In genomic region chr16:23164443-23164842, GRCm38 (mm10) we compare ENCODE assay signal across 18 mouse cellular contexts. TPM values are rescaled to one million over a fixed set of nuclear protein-coding genes. Genes with fewer than 3 reads are reported as not detected.
DNase-seq lines count a peak whose midpoint lies in the region; ATAC-seq and TF ChIP-seq lines count a peak whose summit lies in the region.
"Had no signal": no experiment of that assay in that cellular context is flagged by ENCODE, and none has a peak within 500 bp of the region (broad histone marks: within the 10 kb centered on the region; RNA-seq: fewer than 3 reads in every experiment).

No protein-coding gene starts in this region.

- DNase-seq in heart, adult 18-20 months, result peak; percentile 32 to 69
- no peak for DNase-seq in heart, postnatal 14 days
- peak; percentile 38 for DNase-seq in lung, postnatal 10 days
- DNase-seq in lung, adult 2 months, result no peak
- DNase-seq in heart, postnatal 0 days (ENCODE audit: low spot score), result peak; percentile 50
- no peak for DNase-seq in right cerebral cortex, adult 2 months (ENCODE audit: low spot score in 2 of 2)
- DNase-seq in T-cell, adult 2 months (ENCODE audit: low spot score), result no peak
- DNase-seq: cerebellum, adult 9-11 months; liver, embryonic 13.5 days; right cerebral cortex, postnatal 4 days; thymus, postnatal 14 days had no signal

- no peaks in the 10 kb centered on the region for H3K9me3 ChIP-seq in heart, postnatal 0 days (replicated peaks; ENCODE audit: control insufficient read depth, low read length)
- H3K9me3 ChIP-seq: embryonic facial prominence, embryonic 13.5 days; forebrain, embryonic 12.5 days; hindbrain, embryonic 13.5 days; liver, embryonic 13.5 days had no signal

- no peaks in the 10 kb centered on the region for H3K27me3 ChIP-seq in heart, postnatal 0 days (ENCODE audit: control insufficient read depth, insufficient read depth, low read length)
- H3K27me3 ChIP-seq in small intestine, adult 2 months (ENCODE audit: control insufficient read depth, insufficient read depth, low read length), result no peaks in the 10 kb centered on the region; the same call in 1 of the 2 replicates
- H3K27me3 ChIP-seq: embryonic facial prominence, embryonic 13.5 days; forebrain, embryonic 12.5 days; hindbrain, embryonic 13.5 days; liver, embryonic 13.5 days had no signal

- no peak overlapping the region for H3K4me3 ChIP-seq in lung, adult 2 months (replicated peaks; ENCODE audit: extremely low read depth, low read depth, low read length)
- H3K4me3 ChIP-seq in heart, postnatal 0 days (ENCODE audit: low read depth, low read length), result no peak overlapping the region
- no peak overlapping the region for H3K4me3 ChIP-seq in small intestine, adult 2 months (ENCODE audit: low read depth, low read length)
- H3K4me3 ChIP-seq: embryonic facial prominence, embryonic 13.5 days; forebrain, embryonic 12.5 days; hindbrain, embryonic 13.5 days; liver, embryonic 13.5 days had no signal

- 0 out of 2 replicates have a peak, but pooled peaks have one; percentile 31 for TF ChIP-seq EP300 in heart, postnatal 0 days (IDR thresholded peaks at IDR 0.05; ENCODE audit: low read depth)

- TF ChIP-seq POLR2A in lung, adult 2 months (IDR thresholded peaks at IDR 0.05; ENCODE audit: borderline replicate concordance, extremely low read depth, low read depth, low read length), result no peak
- TF ChIP-seq POLR2A in small intestine, adult 2 months (IDR thresholded peaks at IDR 0.05; ENCODE audit: low read depth, low read length), result no peak

- peak overlapping the region; percentile 78 for H3K27ac ChIP-seq in heart, postnatal 0 days (ENCODE audit: low read depth)
- H3K27ac ChIP-seq in small intestine, adult 2 months (ENCODE audit: insufficient read depth, low read depth, low read length), result 0 out of 2 replicates have a peak overlapping the region, but pooled peaks have one; percentile 24
- H3K27ac ChIP-seq: embryonic facial prominence, embryonic 13.5 days; forebrain, embryonic 12.5 days; hindbrain, embryonic 13.5 days; liver, embryonic 13.5 days had no signal

- no peak for TF ChIP-seq CTCF in lung, adult 2 months (IDR thresholded peaks at IDR 0.05; ENCODE audit: insufficient read depth, low read length)
- no peak for TF ChIP-seq CTCF in heart, postnatal 0 days (IDR thresholded peaks at IDR 0.05; ENCODE audit: low read depth)
- no peak for TF ChIP-seq CTCF in small intestine, adult 2 months (IDR thresholded peaks at IDR 0.05; ENCODE audit: extremely low read depth, insufficient read length, insufficient replicate concordance, low read depth, low read length)

- intact Hi-C loops in heart, postnatal 14 days (cut with DNase I), result no loop called here

- ATAC-seq in heart, postnatal 0 days (ENCODE audit: insufficient read depth, low read depth), result no peak

- no peaks in the 10 kb centered on the region for H3K36me3 ChIP-seq in heart, postnatal 0 days (replicated peaks; ENCODE audit: control insufficient read depth, insufficient read depth, low read length)
- no peaks in the 10 kb centered on the region for H3K36me3 ChIP-seq in small intestine, adult 2 months (ENCODE audit: control insufficient read depth, insufficient read depth, low read length)
- H3K36me3 ChIP-seq: embryonic facial prominence, embryonic 13.5 days; forebrain, embryonic 12.5 days; hindbrain, embryonic 13.5 days; liver, embryonic 13.5 days had no signal

- no peak overlapping the region for H3K9ac ChIP-seq in heart, postnatal 0 days (replicated peaks; ENCODE audit: low read depth, low read length)
- H3K9ac ChIP-seq: embryonic facial prominence, embryonic 13.5 days; forebrain, embryonic 12.5 days; hindbrain, embryonic 13.5 days; liver, embryonic 13.5 days had no signal

- peaks cover 7% of the 10 kb centered on the region for H3K4me1 ChIP-seq in lung, adult 2 months (ENCODE audit: control insufficient read depth, insufficient read depth, low read length)
- H3K4me1 ChIP-seq in heart, postnatal 0 days (ENCODE audit: control insufficient read depth, insufficient read depth), result 0 out of 2 replicates have a peak, but pooled peaks cover under 1% of the 10 kb centered on the region
- H3K4me1 ChIP-seq in small intestine, adult 2 months (ENCODE audit: control insufficient read depth, insufficient read depth, insufficient read length, low read length), result no peaks in the 10 kb centered on the region
- H3K4me1 ChIP-seq: embryonic facial prominence, embryonic 13.5 days; forebrain, embryonic 12.5 days; hindbrain, embryonic 13.5 days; liver, embryonic 13.5 days had no signal

- H3K4me2 ChIP-seq in heart, postnatal 0 days (ENCODE audit: low read depth, low read length), result no peak overlapping the region
- H3K4me2 ChIP-seq: embryonic facial prominence, embryonic 13.5 days; forebrain, embryonic 12.5 days; hindbrain, embryonic 13.5 days; liver, embryonic 13.5 days had no signal

- 41% methylated on average over 6 of the region's 6 CpGs for WGBS in lung, adult 2 months
- WGBS in heart, postnatal 0 days, result 48% methylated on average over 6 of the region's 6 CpGs
- WGBS in small intestine, adult 2 months, result 69% methylated on average over 6 of the region's 6 CpGs

RNA-seq across cellular contexts. Expression of gene Adipoq, which starts 18.1 kb away (rescaled TPM):
- 10 to 100 TPM; 14.8 to 64.6 TPM for total RNA-seq in heart, adult 18-20 months (2021)
- 10 to 100 TPM in 1 of 2 experiments, 1 to 10 TPM in 1; 5.1 to 18.8 TPM for total RNA-seq in heart, postnatal 14 days (2021)
- 19.3 and 57.0 TPM in 2 replicates for polyA plus RNA-seq in lung, adult 2 months (2012; rRNA removed)
- total RNA-seq in heart, postnatal 0 days (2014; rRNA removed; ENCODE audit: low replicate concordance), result 0.73 TPM in 1 of 2 replicates, not detected in the other
- polyA plus RNA-seq in heart, postnatal 0 days (2015; fragmentation: Nextera tagmentation; extraction: Ambion mirVana), result 0.20 and 1.0 TPM in 2 replicates
- polyA plus RNA-seq in small intestine, adult 2 months (2012; rRNA removed), result 1.0 and 2.5 TPM in 2 replicates
- total RNA-seq: megakaryocyte-erythroid progenitor cell, adult 5-6 weeks; MEL had no signal
- polyA plus RNA-seq: embryonic facial prominence, embryonic 13.5 days; forebrain, embryonic 12.5 days; hindbrain, embryonic 13.5 days; liver, embryonic 13.5 days; stomach, embryonic 14.5 days had no signal

RNA-seq across cellular contexts. Expression of gene Rfc4, which starts 36.9 kb away (rescaled TPM):
- 10 to 100 TPM in 1 of 2 experiments, 1 to 10 TPM in 1; 8.3 to 10.1 TPM for total RNA-seq in heart, adult 18-20 months (2021)
- total RNA-seq in heart, postnatal 14 days (2021), result 1 to 10 TPM; 4.4 to 9.3 TPM
- 0.15 and 0.57 TPM in 2 replicates for polyA plus RNA-seq in lung, adult 2 months (2012; rRNA removed)
- 16.8 and 27.9 TPM in 2 replicates for total RNA-seq in heart, postnatal 0 days (2014; rRNA removed; ENCODE audit: low replicate concordance)
- 38.1 and 40.6 TPM in 2 replicates for polyA plus RNA-seq in heart, postnatal 0 days (2015; fragmentation: Nextera tagmentation; extraction: Ambion mirVana)
- 0.25 and 0.98 TPM in 2 replicates for polyA plus RNA-seq in small intestine, adult 2 months (2012; rRNA removed)

RNA-seq across cellular contexts. Expression of gene Eif4a2, which starts 57.2 kb away (rescaled TPM):
- 100 to 1,000 TPM; 420 to 448 TPM for total RNA-seq in heart, adult 18-20 months (2021)
- 100 to 1,000 TPM; 264 to 305 TPM for total RNA-seq in heart, postnatal 14 days (2021)
- 71.3 and 141 TPM in 2 replicates for polyA plus RNA-seq in lung, adult 2 months (2012; rRNA removed)
- 229 and 270 TPM in 2 replicates for total RNA-seq in heart, postnatal 0 days (2014; rRNA removed; ENCODE audit: low replicate concordance)
- 97.3 and 106 TPM in 2 replicates for polyA plus RNA-seq in heart, postnatal 0 days (2015; fragmentation: Nextera tagmentation; extraction: Ambion mirVana)
- polyA plus RNA-seq in small intestine, adult 2 months (2012; rRNA removed), result 9.0 and 17.2 TPM in 2 replicates

Comparison
In these comparisons a context has a peak if more than half of its experiments do, and no peak if none do; other contexts are left out.
1. DNase-seq: peak in heart, adult 18-20 months (2 of 2), lung, postnatal 10 days (single experiment) and heart, postnatal 0 days (single experiment); none in heart, postnatal 14 days (0 of 2), lung, adult 2 months (single experiment), right cerebral cortex, adult 2 months (0 of 2) and T-cell, adult 2 months (single experiment).